Mouse (Mus musculus) bone marrow macrophage, adult 2 months (primary cell): ENCODE measurements around the gene H1fx.
"Not testable (repeated sequence)": the region's sequence is repeated elsewhere in the genome, so short reads cannot be mapped to it uniquely, and the experiment has no call there.

Source experiments
- CTCF ChIP-seq: IDR thresholded peaks from 2 replicates; pipeline ENCODE4 v1.5.1; 2012; ENCODE audit warnings: low read depth, mild to moderate bottlenecking, low read length, moderate library complexity
- POLR2A ChIP-seq: IDR thresholded peaks from 2 replicates; pipeline ENCODE4 v1.6.1; 2012; ENCODE audit warnings: mild to moderate bottlenecking, low read depth, low read length, borderline replicate concordance

GRCm38 (mm10) chr6:87962457-87962856, 19.0 kb downstream of the H1fx start:
- TF ChIP-seq CTCF, POLR2A: not testable (repeated sequence)
